Mouse (Mus musculus): ENCODE results near the gene Tub.
A peak's percentile ranks its signal among the peaks of the same experiment; 100 is the strongest.

Gene Tub

DNA sequence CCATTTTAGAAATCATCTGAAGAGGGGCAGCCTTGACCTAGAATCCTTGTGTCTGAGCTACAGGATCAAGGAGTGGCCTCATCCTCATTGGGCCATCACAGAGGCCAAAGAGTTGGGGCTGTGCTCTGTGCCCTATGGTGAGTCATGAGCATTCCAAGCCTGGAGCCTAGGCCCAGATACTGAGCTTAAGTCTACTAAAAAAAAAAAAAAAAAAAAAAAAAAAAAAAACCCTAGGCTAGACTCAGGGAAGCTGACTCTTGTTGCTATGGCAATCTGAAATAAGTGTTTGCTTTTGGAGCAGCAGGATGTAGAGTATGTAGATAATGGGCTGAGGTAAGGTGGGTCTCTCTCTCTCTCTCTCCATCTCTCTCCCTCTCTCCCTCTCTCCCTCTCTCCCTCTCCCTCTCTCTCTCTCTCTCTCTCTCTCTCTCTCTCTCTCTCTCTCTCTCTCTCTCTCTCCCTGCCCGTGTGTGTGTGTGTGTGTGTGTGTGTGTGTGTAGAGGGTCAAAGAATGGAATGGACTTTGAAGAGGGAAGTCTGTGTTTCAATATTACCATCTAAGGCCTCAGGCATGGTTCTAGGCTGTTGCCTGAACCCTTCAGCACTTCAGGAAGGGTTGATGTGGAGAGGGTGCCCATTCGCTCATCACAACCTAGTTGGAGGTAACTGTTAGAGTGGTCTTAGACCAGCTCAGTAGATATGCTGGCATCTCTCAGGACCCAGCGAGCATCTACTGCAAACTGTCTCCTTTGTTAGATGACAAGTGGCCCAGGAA lies 36.0 kb downstream of the Tub start:
- DNase-seq (ENCODE audit: low spot score) = no peak

DNA sequence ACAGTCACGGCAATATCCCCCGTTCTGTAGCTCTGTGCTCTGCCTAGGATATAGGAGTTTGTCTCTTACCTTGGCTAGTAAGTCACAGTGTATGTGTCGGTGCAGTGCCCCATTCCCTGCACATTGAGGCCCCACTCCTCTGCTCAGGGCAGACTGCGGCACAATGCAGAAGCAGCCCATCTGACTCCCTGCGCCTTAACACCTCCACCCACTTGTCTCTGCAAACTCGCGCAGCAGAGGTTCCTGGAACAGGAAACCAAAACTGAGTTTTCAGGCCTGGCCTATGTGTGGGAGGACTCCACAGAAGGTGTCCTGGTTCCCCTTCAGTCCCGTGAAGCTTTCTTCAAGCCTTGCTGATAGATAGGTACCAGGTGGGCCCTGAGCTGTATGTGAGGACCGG lies 41.1 kb downstream of the Tub start:
- DNase-seq (ENCODE audit: low spot score) = no peak

DNA sequence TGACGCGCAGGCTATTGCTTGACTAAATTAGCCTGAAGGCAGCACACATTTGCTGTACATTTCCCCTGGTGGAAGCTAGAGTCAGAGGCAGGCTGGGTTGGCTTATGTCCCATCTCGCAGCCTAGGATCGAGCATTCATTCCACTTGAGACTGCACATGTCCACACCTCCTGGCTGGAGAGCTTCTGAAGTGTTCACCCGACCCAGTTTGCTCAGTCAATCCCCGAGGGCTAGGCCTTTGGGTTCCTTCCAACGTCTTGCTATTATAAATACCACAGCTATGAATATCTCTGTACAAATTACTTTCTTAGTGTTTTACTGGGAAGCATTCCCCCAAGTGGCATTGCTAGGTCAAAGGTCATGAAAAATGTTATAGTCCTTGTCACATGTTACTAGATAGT lies 43.1 kb downstream of the Tub start:
- DNase-seq (ENCODE audit: low spot score) = no peak

DNA sequence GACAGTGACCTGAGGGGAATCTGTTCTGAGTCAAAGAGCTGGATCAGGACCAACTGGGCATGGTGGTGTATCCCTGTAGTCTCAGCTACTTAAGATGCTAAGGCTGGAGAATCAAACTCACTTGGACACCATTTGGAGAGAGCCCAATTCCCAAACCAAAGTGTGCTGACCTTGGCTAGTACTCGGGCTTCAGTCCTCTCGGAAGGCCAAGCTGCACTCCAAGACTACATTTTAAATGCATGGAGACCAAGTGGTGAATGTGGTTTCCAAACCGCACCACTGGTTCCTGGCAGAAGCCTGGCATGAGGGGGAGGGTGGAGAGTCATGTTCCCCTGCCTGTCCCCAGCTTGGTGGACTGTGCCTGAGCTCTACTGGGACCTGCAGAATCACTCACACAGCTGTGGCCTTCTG lies 43.7 kb downstream of the Tub start:
- DNase-seq (ENCODE audit: low spot score) = no peak

DNA sequence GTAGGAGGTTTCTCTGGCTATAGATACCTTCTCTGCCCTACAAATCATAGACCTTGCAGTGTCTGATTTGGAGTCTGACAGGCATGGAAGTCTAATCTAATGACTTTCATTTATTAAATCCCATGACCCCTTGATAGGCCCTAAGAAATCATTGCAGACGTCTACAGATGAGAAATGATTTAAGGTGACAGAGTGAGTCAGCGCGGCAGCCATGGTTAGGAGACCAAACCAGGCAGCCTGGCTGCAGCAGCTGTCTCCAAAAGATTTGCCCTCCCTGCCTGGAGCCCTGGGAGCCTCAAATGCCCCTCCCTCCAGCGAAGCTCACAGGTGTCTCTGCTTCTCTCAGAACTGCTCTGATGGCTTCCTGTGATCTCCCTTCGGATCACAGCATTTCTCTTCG lies 46.0 kb downstream of the Tub start:
- DNase-seq (ENCODE audit: low spot score) = no peak

DNA sequence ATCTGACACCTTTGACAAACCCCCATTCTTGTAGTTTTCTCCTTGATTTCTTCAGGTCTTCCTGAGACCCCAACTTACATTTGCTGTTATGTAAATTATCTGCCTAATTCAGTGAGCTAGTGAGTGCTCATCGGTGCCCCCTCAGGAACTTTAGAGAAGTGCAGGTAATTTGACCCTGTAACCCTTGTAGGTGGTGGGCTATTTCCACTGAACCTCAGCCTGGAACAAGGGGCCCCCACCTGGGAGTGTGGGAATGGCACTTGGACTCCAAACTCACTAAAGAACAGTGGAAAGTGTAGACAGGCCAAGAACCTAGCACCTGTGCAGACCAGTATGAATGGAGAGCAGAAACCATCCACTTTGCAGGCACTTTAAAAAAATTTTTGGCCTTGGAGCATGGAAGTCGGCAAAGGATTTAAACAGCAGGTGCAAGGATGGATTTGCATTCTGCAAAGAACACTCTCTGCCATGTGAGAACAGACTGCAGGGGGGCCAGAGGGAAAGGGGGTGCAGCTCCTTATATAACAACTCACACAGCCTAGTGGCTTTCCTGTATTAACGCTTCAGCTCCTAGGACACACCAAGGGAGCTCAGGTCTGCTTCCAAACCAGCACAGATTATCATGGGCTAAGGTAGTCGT lies 50.3 kb downstream of the Tub start:
- no peak for DNase-seq (ENCODE audit: low spot score)

DNA sequence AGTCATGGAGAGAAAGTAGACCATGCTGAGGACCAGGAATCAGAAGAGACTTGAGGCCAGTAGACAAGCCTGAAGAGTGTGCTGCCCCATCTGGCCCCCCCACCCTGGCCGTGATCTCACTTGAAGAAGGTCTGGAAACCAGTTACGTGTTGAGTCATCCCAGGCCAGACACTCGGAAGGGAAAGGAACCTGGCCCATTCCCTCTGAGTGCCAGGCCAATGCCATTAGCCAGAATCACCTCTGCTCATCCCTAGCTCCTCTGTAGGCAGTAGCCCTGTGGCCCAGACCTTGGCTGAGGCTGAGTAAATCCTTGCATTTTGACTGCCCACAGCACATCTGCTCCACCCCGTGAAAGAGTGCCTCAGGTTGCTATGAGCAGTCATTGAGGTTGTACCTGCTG lies 51.8 kb downstream of the Tub start:
- no peak for DNase-seq (ENCODE audit: low spot score)

DNA sequence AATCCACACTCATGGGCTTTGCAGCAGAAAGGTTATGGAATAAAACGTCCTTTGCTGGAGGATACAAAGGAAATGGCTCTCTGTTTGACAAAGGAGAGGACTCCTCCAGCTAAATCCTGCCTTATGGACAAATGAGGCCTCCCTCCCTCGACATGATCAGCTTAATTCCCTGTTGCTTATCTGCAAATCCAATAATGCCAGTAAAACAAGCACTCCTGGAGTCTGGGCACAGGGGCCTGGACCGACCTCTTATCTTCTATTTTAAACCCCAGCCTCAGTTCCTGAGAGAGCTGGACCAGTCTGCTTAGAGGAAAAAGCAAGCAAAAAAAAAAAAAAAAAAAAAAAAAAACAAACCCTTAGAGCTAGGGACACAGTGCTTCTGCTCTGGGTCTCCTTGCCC lies 53.5 kb downstream of the Tub start:
- DNase-seq (ENCODE audit: low spot score) = no peak

DNA sequence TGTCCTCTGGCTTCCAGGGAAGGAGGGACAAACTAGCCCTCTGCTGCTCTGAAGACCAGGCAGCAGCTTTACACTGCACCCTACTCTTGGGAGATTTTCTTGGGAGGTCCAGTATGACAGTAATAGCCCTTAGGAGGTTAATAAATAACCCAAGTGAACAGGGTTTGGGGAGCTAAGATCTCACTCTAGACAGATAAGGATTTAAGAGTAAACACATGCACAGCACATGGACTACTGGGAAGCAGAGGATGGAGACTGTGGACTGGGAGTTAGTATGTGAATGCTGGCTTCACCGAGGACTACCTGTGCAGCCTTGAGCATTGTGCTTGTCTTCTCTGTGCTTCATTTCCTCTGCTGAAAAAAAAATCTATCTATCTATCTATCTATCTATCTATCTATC lies 59.1 kb downstream of the Tub start:
- no peak for DNase-seq (ENCODE audit: low spot score)

DNA sequence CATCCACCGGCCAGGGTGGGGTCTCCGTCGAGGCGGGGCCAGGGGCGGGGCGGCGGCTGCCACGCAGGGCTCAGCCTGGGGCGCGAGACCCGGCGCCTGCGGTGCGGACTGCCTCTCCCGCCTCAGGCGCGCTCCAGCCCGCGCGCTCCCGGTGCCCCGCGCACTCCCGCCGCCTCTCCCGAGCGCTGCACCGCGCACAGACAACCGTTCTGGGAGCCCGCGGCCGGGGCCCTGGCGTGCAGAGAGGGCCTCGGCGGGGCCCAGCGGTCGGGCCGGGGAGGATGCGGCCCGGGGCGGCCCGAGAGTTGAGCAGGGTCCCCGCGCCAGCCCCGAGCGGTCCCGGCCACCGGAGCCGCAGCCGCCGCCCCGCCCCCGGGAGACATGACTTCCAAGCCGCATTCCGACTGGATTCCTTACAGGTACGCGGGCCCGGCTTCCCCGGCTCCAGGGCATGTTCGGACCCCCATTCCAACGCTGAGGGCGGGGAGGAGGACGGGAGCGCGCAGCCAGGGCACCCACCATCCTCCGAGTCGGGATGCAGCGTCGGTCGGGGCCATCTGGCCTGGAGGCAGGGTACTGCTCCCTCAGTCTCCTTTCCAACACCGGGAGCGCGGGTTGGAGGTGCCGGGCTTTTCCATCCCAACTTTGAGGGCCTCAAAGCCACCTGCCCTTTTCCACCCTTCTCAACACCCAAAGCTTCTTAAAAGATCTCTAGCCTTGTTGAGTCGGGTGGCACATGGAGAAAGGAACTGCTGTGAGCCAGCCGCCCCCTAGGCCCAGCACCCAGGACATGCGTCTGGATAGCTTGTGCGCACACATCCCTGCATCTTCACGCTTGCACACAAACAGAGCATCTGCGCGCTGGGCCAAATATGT lies 60.8 kb downstream of the Tub start:
- DNase-seq (ENCODE audit: low spot score) = peak; percentile 50

DNA sequence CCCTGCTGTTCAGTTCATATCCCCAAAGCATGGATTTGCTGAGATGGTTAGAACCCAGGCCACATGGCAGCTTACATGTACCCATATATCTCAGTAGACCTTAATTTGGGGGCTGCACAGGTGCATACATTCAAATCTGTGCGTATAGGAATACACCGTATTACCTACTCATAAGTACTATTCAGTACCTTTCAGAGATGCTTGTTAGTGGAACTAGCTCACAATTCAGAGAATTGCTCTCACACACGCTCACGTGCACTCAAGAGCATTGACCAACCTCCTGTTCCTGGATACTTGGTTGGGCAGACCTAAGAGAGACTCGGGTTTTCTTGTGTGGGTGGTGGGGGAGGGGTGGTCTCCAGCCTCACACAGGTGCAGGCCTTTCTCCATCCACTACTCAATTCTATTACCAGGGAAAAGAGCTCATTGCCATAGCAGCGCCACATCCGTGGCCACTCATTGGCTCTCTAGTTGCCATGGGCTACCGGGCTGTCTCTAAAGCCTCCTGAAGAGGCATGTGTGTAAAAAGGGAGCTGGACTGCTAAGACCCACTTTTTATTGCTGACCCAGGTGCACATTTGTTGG lies 61.5 kb downstream of the Tub start:
- no peak for DNase-seq (ENCODE audit: low spot score)

DNA sequence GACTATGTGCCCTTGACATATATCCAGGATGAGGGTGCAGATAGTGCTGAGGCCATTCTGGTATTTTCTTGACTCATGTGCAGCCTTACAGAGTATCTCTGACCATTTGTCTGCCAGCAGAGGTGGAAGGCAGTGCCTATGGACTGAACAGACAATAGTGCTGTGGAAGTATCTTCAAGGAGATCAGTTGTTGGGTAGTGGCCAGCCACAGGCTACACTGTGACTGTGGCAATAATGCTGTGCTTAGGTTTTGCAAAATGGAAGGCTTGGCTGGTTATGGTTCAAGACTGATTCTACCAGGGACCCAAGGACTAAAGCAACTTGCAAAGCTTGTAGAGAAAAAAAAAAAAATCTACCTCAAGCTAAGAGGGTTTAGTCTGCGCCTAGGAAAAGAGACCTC lies 62.4 kb downstream of the Tub start:
- DNase-seq (ENCODE audit: low spot score) = no peak

DNA sequence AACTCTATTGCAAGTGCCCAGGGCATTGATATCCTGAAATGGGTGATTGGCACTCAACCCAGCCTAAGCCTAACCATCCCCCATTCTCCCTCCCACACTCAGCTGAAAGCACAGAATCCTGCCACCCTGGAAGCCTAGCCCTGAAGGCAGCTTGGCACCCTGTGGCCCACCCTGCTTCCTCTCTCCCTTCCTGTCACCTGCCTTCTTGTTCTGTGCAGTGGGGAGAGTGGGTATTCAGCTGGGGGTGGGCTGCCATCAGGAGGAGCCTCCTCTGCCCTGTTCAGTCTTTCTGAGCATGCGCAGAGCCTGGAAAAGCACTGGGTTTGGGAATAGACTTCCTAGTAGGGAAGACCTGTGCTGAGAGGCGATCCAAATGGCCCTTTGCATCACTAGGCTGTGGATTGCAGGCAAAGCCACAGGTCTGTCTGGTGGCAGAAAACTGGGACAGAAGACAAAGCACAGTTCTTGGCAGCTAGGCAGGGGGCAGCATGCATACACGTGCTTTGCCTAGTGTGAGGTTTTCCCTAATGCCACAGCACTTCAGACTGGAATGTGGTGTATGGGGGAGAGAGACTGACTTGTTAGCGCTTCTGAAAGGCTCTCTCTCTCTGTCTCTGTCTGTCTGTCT lies 63.0 kb downstream of the Tub start:
- no peak for DNase-seq (ENCODE audit: low spot score)

DNA sequence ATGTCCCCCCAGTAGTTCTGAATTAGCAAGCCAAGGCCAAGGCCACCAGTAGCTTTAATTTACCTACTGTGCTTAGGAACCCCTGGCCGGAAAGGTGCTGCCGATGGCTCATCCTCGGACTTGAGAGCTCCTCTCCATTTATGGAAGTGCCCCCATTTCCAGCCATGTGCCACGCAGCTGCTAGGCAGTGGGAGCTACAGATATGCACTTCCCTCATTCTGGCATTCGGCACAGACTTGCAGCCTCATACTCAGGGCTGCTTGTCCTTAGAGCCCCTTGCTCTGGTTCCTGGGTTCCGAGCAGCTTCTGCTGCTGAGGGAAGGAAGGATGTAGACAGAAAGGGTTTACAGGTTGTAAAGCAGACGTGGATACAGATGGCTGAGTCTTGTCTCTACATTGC lies 64.7 kb downstream of the Tub start:
- no peak for DNase-seq (ENCODE audit: low spot score)

DNA sequence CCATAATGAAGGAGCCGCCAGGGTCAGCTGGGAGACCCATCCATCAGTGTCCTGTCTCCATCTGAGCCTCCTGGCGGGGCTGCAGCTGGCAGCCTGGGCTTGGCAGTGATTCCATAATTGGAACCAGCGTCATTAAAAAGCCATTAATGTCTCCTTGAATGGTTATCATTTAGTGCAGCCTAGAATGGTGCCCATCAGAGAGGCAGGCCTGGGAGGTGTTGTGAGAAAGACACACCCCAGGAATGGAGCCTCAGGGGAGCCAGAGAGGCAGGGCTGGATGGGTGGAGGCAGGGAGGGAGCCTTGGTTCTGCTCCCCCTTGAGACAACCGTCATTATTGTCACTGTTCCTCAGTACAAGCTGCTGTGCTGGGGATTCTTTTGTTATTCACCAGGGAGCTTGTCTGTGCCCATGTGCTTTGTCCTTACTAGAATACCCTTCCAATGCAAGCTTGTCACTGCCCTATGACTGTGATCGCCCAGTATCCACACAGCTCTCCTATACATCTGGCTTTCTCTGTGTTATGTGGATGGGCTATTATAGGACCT lies 66.3 kb downstream of the Tub start:
- no peak for DNase-seq (ENCODE audit: low spot score)

DNA sequence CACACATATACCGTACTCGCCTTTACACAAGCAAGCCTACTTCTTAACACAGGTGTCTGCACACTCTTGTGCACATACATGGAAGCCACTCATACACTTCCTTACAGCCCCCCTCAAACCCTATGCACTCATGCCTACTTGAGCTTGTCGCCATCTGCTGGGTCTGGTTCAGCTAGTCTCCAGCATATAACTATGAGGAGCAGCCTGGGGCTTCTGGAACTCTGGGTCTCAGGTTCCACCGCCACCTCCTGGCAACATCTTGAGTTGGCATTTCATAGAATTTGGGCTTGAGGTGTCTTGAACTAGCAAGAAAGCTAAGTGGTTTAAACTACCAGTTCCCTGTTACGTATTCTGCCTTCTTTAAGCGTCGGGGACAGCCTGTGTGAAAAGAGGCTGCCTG lies 69.1 kb downstream of the Tub start:
- no peak for DNase-seq (ENCODE audit: low spot score)

DNA sequence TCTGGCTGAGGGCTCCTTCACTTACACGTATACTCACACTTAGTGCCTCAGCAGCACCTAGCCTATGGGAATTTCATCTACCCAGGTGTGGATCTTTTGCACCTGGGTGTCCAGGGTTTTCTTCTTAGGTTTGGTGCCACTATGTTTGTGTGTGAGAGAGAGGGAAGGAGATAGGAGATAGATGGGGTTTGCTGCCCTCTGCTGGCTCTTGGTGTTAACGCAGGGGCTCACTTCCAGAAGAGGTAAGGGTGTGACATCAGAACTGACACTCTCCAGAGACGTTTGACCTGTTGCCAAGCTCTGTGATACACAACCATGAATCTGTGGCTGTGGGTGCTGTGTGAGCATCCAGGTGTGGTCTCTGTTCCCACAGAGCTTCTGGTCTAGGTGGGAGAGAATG lies 71.3 kb downstream of the Tub start:
- peak; percentile 76 for DNase-seq (ENCODE audit: low spot score)

DNA sequence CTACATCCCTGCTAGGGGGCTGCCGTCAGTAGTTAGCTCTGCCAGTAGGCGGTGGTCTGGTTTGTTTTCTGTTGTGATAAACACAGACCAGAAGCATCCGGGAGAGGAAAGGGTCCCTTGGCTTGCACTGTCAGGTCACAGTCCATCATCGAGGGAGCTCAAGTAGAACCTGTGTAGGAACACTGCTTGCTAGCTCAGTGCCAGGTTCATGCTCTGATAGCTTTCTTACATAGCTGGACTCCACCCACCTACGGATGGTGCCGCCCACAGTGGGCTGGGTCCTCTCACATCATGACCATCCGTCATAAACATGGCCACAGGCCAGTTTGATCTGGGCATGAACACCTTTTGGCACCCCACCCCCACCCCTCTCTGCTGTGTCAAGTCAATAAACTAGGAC lies 75.6 kb downstream of the Tub start:
- DNase-seq (ENCODE audit: low spot score) = no peak

DNA sequence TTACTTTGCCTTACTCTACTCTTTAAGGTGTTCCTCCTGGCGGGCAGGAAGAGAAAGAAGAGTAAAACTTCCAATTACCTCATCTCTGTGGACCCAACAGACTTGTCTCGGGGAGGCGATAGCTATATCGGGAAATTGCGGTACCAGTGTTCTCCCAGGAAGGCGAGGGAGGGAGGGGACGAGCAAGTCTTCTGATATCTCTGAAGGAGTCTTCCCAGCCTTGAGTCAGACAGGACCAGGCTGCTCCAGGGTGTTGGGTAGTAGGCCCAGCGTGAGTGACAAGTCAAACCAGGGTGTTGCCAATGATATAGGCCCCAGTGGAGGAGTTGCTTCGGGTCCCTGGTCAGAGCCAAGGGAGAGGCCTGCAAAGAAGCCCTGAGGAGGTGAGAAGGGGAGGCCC lies 76.8 kb downstream of the Tub start:
- no peak for DNase-seq (ENCODE audit: low spot score)

DNA sequence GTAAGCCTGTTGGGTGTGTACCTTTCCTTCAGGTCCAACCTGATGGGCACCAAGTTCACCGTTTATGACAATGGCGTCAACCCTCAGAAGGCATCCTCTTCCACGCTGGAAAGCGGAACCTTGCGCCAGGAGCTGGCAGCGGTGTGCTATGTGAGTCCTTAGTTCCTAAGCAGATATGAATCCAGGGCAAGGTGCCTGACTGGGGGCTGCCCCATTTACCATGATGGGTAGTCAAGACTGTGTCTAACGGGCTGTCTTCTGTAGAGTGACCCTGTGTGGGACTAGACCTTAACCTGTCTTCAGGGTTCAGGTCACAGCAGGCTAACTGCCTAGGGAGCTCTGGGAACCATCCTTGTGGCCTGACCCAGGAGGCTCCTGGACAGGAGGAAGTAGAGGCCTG lies 77.6 kb downstream of the Tub start:
- no peak for DNase-seq (ENCODE audit: low spot score)

DNA sequence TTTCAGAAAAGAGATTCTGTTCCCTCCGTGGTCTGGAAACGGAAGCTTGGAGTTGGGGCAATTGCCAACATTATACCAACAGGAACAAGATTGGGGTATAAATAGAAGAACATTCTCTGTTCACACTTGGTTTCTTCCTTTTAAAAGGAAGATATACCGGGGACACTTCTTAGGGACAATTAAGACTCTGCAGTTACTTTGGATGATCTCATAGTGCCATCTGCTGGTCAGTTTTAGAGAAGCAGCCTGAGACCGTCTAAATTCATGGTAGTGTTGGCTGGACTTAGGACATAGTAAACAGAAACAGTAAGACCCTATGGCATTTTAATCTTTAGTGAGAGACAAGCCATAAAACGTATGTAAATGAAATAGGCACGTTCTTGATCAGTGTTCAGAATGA lies 78.1 kb downstream of the Tub start:
- DNase-seq (ENCODE audit: low spot score) = peak; percentile 60

DNA sequence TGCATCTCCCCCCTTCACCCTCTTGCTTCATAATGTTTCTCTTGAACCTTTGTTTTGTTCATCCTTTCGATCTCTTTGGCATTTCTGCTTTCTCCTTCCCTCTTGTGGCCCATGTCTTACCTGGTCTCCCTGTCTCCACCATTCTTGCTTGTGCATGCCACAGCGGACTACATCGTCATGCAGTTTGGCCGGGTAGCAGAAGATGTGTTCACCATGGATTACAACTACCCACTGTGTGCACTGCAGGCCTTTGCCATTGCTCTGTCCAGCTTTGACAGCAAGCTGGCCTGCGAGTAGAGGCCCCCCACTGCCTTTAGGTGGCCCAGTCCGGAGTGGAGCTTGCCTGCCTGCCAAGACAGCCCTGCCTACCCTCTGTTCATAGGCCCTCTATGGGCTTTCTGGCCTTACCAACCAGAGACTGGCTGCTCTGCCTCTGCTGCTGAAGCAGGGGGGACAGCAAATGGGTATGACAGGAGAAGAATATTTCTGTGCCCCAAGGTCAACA lies 79.9 kb downstream of the Tub start:
- no peak for DNase-seq (ENCODE audit: low spot score)

Data from testis, postnatal 10 days (tissue).